In the genomic region with DNA sequence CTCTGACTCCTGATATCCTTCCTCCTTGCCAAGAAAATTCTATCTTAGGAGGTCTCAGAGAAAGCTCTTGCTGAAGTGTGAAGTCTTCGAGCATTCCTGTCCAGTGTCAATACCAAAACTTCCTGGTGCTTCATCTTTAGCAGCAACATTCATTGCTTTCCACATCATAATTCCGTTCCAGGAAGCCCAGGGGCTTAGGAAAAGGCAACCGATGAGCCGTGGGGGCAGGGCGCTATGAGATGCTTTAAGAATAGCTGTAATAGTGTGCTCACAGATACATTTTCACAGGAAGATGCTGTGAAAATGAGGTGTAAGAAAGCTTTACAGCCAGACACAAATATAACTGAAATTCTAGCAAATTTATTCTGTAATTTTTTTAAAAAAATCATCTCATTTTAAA, we compare ENCODE assay signal across 24 mouse cellular contexts. TPM values are rescaled to one million over a fixed set of nuclear protein-coding genes. Genes with fewer than 3 reads are reported as not detected.
"Had no signal": no experiment of that assay in that cellular context is flagged by ENCODE, and none has a peak within 500 bp of the region (broad histone marks: within the 10 kb centered on the region; RNA-seq: fewer than 3 reads in every experiment).

No protein-coding gene starts in this region.

- ATAC-seq: forebrain, embryonic 13.5 days; forebrain, embryonic 14.5 days; forebrain, embryonic 15.5 days; forebrain, embryonic 16.5 days; forebrain, postnatal 0 days had no signal

- DNase-seq: cerebellum, adult 8-10 months; cerebellum, adult 9-10 months; cerebellum, adult 9-11 months; cerebellum, postnatal 10 days; cerebellum, postnatal 14 days; cerebellum, postnatal 25 days; cerebellum, postnatal 36 days; embryo, embryonic 11 days; forebrain, postnatal 0 days; gastrocnemius, adult 2 months; gastrocnemius, postnatal 10 days; gastrocnemius, postnatal 14 days; gastrocnemius, postnatal 25 days; gastrocnemius, postnatal 36 days; heart, adult 11 months; heart, adult 18-20 months; heart, adult 2 months had no signal

RNA-seq across cellular contexts. Expression of a gene that starts 42.1 kb away (rescaled TPM):
- total RNA-seq: common myeloid progenitor, adult 5-6 weeks; gastrocnemius, adult 2 months; gastrocnemius, postnatal 4 days; granulocyte monocyte progenitor cell, adult 5-6 weeks had no signal
